Mouse (Mus musculus): ENCODE measurements around the gene Scand1. TPM values are rescaled to one million over a fixed set of nuclear protein-coding genes. Genes with fewer than 3 reads are reported as not detected.
A peak's percentile ranks its signal among the peaks of the same experiment; 100 is the strongest.

Gene Scand1
- polyA plus RNA-seq (2015; fragmentation: Nextera tagmentation; extraction: Ambion mirVana), result 93.0 and 99.8 TPM in 2 replicates

DNA sequence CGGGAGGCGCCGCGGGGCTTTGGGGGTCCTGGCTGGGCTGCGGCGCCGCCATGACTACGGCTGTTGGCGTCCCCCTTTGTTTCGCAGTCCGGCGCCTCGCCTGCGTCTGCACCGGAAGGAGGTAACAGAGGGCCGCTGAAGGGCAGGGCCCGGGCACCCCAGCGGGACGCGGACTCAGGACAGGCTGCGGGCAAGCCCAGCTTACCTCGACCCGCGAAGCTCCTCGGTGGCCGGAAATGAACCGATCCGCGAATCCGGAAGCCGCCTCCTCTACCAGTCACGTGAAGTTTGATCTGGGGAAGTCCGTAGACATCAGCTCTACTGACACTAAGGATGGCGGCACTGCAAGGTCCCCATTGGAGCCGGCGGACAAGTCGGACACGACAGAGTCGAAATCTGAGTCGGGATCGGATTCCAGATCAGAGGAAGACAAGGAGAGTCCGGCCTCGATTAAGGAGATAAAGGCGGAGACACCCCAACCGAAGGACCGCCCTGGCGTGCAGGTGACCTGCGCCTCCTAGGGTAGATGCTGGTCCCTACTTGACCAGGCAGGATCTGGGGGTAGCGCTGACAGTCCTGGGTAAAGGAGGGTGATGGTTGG is at the start of gene Scand1, which contains the start of gene Cnbd2:
Gene Scand1 (minus strand): TSS at position 408 of the 601 bp plus-strand sequence.
Gene Cnbd2 (plus strand): TSS at position 3 of the 601 bp plus-strand sequence.
- Histone ChIP-seq H3K4me2 (replicated peaks) (peak within 1 kb of the TSS; percentile 94), H3K4me3 (peak within 1 kb of the TSS; percentile 65), H3K27ac (replicated peaks) (peak within 1 kb of the TSS; percentile 93), H3K9ac (replicated peaks) (peak within 1 kb of the TSS; percentile 77), H3K27me3 (no peaks in the 10 kb centered on the region), H3K36me3 (0 out of 2 replicates have a peak, but pooled peaks cover 11% of the 10 kb centered on the region), H3K4me1 (peaks cover 15% of the 10 kb centered on the region), H3K9me3 (no peaks in the 10 kb centered on the region)
- peak; percentile 93 for ATAC-seq (replicated peaks)
- under 1% methylated on average over 48 of the region's 49 CpGs for WGBS

DNA sequence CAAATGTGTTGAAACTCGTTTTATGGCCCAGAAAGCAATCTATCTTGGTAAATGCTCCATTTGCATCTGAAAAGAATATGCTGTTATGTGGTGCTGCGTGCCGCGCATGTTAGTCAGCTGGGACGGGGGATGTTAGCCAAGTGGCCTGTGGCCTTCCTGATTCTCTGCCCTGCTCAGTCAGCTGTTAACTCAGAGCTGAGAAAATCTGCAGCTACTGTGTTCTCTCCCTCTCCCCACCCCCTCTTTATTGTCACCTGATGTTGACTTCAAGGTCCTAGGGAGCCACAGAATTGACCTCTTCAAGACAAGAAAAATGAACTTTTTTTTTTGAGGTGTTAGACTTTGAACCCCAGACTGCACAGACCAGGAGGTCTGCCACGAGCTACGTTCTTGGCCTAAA is 43.5 kb upstream of the Scand1 start:
- Histone ChIP-seq H3K9ac (replicated peaks) (no peak overlapping the region), H3K4me1 (peaks cover 9% of the 10 kb centered on the region; the same call in 1 of the 2 replicates), H3K27me3 (no peaks in the 10 kb centered on the region), H3K36me3 (no peaks in the 10 kb centered on the region), H3K9me3 (no peaks in the 10 kb centered on the region), H3K4me2 (replicated peaks) (no peak overlapping the region), H3K27ac (replicated peaks) (peak overlapping the region; percentile 50), H3K4me3 (no peak overlapping the region)
- 0 out of 2 replicates have a peak, but pooled peaks have one; percentile 58 for ATAC-seq (replicated peaks)
- WGBS, result 31% methylated on average over 7 of the region's 7 CpGs

- Histone ChIP-seq H3K27me3 (no peaks in the 10 kb centered on the region), H3K9me3 (no peaks in the 10 kb centered on the region), H3K36me3 (no peaks in the 10 kb centered on the region), H3K4me2 (replicated peaks) (no peak overlapping the region), H3K9ac (replicated peaks) (no peak overlapping the region), H3K4me3 (no peak overlapping the region), H3K27ac (replicated peaks) (peak overlapping the region; percentile 63), H3K4me1 (peaks cover 9% of the 10 kb centered on the region; the same call in 1 of the 2 replicates)
- ATAC-seq (replicated peaks), result no peak
- WGBS, result 60% methylated on average over 7 of the region's 7 CpGs
These were observed 40.8 kb upstream of the Scand1 start for GRCm38 (mm10) chr2:156353265-156353692.

GRCm38 (mm10) chr2:156352413-156353165 is 40.1 kb upstream of the Scand1 start:
- WGBS, result 78% methylated on average over 8 of the region's 8 CpGs
- ATAC-seq (replicated peaks), result no peak
- Histone ChIP-seq H3K9me3 (no peaks in the 10 kb centered on the region), H3K27me3 (no peaks in the 10 kb centered on the region), H3K4me2 (replicated peaks) (no peak overlapping the region), H3K36me3 (no peaks in the 10 kb centered on the region), H3K4me3 (no peak overlapping the region), H3K4me1 (peaks cover 9% of the 10 kb centered on the region; the same call in 1 of the 2 replicates), H3K27ac (replicated peaks) (peak overlapping the region; percentile 63), H3K9ac (replicated peaks) (no peak overlapping the region)

- Histone ChIP-seq H3K27ac (replicated peaks) (no peak overlapping the region), H3K9me3 (no peaks in the 10 kb centered on the region), H3K27me3 (no peaks in the 10 kb centered on the region), H3K4me3 (no peak overlapping the region), H3K4me2 (replicated peaks) (no peak overlapping the region), H3K36me3 (no peaks in the 10 kb centered on the region), H3K4me1 (peaks cover 8% of the 10 kb centered on the region; the same call in 1 of the 2 replicates), H3K9ac (replicated peaks) (no peak overlapping the region)
- ATAC-seq (replicated peaks), result no peak
- WGBS, result 81% methylated on average over 7 of the region's 7 CpGs
These were observed 38.7 kb upstream of the Scand1 start for GRCm38 (mm10) chr2:156351243-156351642.

- H3K9ac ChIP-seq (replicated peaks), result no peak overlapping the region
- no peak for ATAC-seq (replicated peaks)
- no peak overlapping the region for H3K4me3 ChIP-seq
- H3K9me3 ChIP-seq, result no peaks in the 10 kb centered on the region
- H3K27me3 ChIP-seq, result no peaks in the 10 kb centered on the region
- H3K27ac ChIP-seq (replicated peaks), result no peak overlapping the region
- H3K4me2 ChIP-seq (replicated peaks), result no peak overlapping the region
- WGBS, result 90% methylated on average over 4 of the region's 4 CpGs
- peaks cover 3% of the 10 kb centered on the region; the same call in 1 of the 2 replicates for H3K4me1 ChIP-seq
- no peaks in the 10 kb centered on the region for H3K36me3 ChIP-seq
These were observed 36.9 kb upstream of the Scand1 start for GRCm38 (mm10) chr2:156349286-156349848.

GRCm38 (mm10) chr2:156348812-156349211 is 36.3 kb upstream of the Scand1 start:
- ATAC-seq (replicated peaks), result no peak
- Histone ChIP-seq H3K4me1 (peaks cover 3% of the 10 kb centered on the region; the same call in 1 of the 2 replicates), H3K4me3 (no peak overlapping the region), H3K27me3 (no peaks in the 10 kb centered on the region), H3K36me3 (no peaks in the 10 kb centered on the region), H3K9me3 (no peaks in the 10 kb centered on the region), H3K9ac (replicated peaks) (no peak overlapping the region), H3K27ac (replicated peaks) (no peak overlapping the region), H3K4me2 (replicated peaks) (no peak overlapping the region)
- 89% methylated on average over 4 of the region's 4 CpGs for WGBS

DNA sequence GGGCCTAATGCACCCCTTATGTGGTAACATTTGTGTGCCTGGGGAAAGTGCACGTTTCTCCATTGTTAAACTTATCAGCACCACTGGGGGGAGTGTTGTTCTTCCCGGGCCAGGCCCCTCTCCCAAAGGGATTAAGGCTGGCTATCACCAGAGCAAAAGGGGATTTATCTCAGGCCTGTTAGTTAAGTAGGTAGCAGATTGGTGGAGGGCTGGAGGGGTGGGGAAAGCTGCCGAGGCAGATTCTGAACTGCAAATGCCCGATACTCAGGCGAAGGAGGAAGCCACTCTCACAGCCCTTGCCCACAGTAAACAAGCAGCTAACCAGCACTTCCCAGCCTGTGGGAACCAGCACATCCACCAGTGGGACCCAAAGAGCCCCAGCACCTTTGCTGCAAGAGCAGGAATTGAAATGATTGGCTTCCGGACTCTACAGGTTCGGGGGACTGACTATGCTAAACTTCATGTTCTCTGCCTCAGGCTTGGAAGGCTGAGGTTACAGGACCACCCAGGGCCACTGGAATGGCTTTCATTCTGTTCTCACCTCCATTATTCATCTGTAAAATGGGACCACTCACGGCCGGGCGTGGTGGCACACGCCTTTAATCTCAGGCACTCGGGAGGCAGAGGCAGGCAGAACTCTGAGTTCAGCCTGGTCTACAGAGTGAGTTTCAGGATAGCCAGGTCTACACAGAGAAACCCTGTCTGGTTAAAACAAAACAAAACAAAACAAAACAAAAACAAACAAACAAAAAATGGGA is 32.5 kb upstream of the Scand1 start:
- Histone ChIP-seq H3K4me3 (no peak overlapping the region), H3K27ac (replicated peaks) (no peak overlapping the region), H3K36me3 (no peaks in the 10 kb centered on the region), H3K4me2 (replicated peaks) (no peak overlapping the region), H3K4me1 (no peaks in the 10 kb centered on the region), H3K9me3 (no peaks in the 10 kb centered on the region), H3K27me3 (no peaks in the 10 kb centered on the region), H3K9ac (replicated peaks) (no peak overlapping the region)
- WGBS, result 54% methylated on average over 12 of the region's 12 CpGs
- no peak for ATAC-seq (replicated peaks)

- no peaks in the 10 kb centered on the region for H3K27me3 ChIP-seq
- H3K4me3 ChIP-seq, result no peak overlapping the region
- H3K4me1 ChIP-seq, result no peaks in the 10 kb centered on the region
- no peaks in the 10 kb centered on the region for H3K9me3 ChIP-seq
- no peak overlapping the region for H3K9ac ChIP-seq (replicated peaks)
- no peak overlapping the region for H3K27ac ChIP-seq (replicated peaks)
- no peaks in the 10 kb centered on the region for H3K36me3 ChIP-seq
- no peak for ATAC-seq (replicated peaks)
- no peak overlapping the region for H3K4me2 ChIP-seq (replicated peaks)
- WGBS, result 90% methylated on average over 4 of the region's 4 CpGs
These were observed 27.6 kb upstream of the Scand1 start for GRCm38 (mm10) chr2:156340078-156340477.

DNA sequence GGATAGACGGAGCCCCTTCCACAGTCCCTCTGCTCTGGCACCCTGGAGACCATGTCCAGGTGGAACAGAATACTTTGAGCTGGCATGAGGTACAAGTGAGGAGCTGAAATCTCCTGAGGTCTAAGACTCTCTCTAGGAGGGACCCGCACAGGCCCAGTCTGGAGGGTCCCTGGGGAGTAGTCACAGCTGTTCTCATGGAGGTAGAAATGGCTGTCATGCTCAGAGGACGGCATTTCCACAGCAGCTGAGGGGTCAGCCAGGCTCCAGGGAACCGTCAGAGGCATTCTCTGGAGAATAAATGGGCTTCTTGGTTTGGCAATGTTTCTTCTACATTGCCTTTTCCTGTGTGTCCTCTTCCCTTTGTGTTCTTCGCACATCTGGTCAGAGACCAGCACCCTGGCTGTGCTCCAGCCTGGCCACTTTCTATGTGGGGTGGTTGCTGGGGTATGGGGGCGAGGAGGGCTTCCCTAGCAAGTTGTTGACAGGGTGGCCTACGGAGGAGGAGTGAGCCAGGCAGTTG is 19.0 kb upstream of the Scand1 start:
- no peak overlapping the region for H3K9ac ChIP-seq (replicated peaks)

DNA sequence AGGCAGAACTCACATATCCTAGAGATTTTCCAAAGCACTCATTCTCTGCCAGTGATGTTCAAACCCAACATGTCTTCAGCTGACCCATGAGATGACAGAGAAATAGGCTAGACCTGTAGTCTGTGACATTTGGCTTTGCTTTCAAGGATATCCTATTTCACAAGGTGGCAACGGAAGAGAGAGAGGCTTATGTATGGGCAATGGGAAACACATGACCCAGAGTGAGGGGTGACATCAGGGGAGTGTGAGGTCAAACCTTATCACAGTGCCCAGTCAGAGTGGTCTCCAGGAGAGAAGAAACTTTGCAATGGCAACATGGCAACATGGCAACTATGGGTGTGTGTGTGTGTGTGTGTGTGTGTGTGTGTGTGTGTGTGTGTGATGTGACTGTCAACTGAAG is 18.2 kb upstream of the Scand1 start:
- no peak for ATAC-seq (replicated peaks)
- no peak overlapping the region for H3K27ac ChIP-seq (replicated peaks)
- 80% methylated on average over 1 of the region's 1 CpGs for WGBS
- no peaks in the 10 kb centered on the region for H3K27me3 ChIP-seq
- H3K9ac ChIP-seq (replicated peaks), result no peak overlapping the region
- H3K4me1 ChIP-seq, result no peaks in the 10 kb centered on the region
- no peaks in the 10 kb centered on the region for H3K36me3 ChIP-seq
- no peak overlapping the region for H3K4me2 ChIP-seq (replicated peaks)
- no peaks in the 10 kb centered on the region for H3K9me3 ChIP-seq
- H3K4me3 ChIP-seq, result no peak overlapping the region

More for the DNA sequence above, 19.0 kb upstream of the Scand1 start:
- no peaks in the 10 kb centered on the region for H3K9me3 ChIP-seq
- H3K4me3 ChIP-seq, result no peak overlapping the region
- no peak overlapping the region for H3K4me2 ChIP-seq (replicated peaks)
- no peaks in the 10 kb centered on the region for H3K4me1 ChIP-seq
- no peaks in the 10 kb centered on the region for H3K27me3 ChIP-seq
- WGBS, result 83% methylated on average over 7 of the region's 7 CpGs
- no peak for ATAC-seq (replicated peaks)
- no peaks in the 10 kb centered on the region for H3K36me3 ChIP-seq
- no peak overlapping the region for H3K27ac ChIP-seq (replicated peaks)

Data from forebrain, embryonic 15.5 days (tissue).